In the genomic region with DNA sequence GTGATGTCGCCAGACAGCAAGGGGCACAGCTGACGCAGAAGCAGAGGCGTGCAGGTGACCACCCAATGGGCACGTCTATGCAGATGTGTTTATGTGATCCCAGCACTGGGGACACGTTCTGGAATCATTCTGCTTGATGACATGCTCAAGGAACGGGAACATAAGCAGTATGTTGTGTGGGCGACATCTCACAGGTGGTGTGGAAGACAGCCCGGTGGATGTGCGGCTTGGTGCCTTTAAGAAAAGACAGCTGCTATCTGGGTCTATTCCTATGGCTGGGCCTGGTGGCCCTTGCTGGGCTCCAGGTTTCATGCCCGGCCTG, we compare ENCODE assay signal across 12 mouse cellular contexts.
DNase-seq lines count a peak whose midpoint lies in the region; ATAC-seq lines count a peak whose summit lies in the region.
"Had no signal": no experiment of that assay in that cellular context is flagged by ENCODE, and none has a peak within 500 bp of the region (broad histone marks: within the 10 kb centered on the region; RNA-seq: fewer than 3 reads in every experiment).

No protein-coding gene starts in this region.

- 33% methylated on average over 10 of the region's 10 CpGs for WGBS in forebrain, embryonic 13.5 days
- WGBS in forebrain, embryonic 11.5 days, result 39% methylated on average over 10 of the region's 10 CpGs
- WGBS in forebrain, embryonic 16.5 days, result 24% methylated on average over 10 of the region's 10 CpGs
- 38% methylated on average over 10 of the region's 10 CpGs for WGBS in midbrain, embryonic 16.5 days

- peak overlapping the region; percentile 77 for H3K27ac ChIP-seq in forebrain, embryonic 13.5 days
- no peak overlapping the region; the same call in 1 of the 2 replicates for H3K27ac ChIP-seq in forebrain, embryonic 11.5 days (ENCODE audit: low read depth, low read length)
- H3K27ac ChIP-seq in forebrain, embryonic 16.5 days (ENCODE audit: low read length), result peak overlapping the region; percentile 58
- H3K27ac ChIP-seq in midbrain, embryonic 16.5 days (ENCODE audit: low read length), result peak overlapping the region; percentile 36; the same call in 1 of the 2 replicates

- peak; percentile 42; the same call in 1 of the 2 replicates for ATAC-seq in forebrain, embryonic 13.5 days
- no peak for ATAC-seq in forebrain, embryonic 11.5 days (replicated peaks; ENCODE audit: low FRiP score)
- ATAC-seq in forebrain, embryonic 16.5 days, result no peak; the same call in none of the 2 replicates
- ATAC-seq in midbrain, embryonic 16.5 days, result peak; percentile 29
- no peak for ATAC-seq in cerebellum, adult (ENCODE audit: insufficient number of reproducible peaks, low FRiP score, low TSS enrichment)
- ATAC-seq: intestine, postnatal 0 days; liver, postnatal 0 days had no signal

- H3K36me3 ChIP-seq in forebrain, embryonic 13.5 days (ENCODE audit: poor library complexity, severe bottlenecking), result no peaks in the 10 kb centered on the region
- no peaks in the 10 kb centered on the region for H3K36me3 ChIP-seq in forebrain, embryonic 11.5 days (ENCODE audit: control insufficient read depth, insufficient read depth, low read length)
- H3K36me3 ChIP-seq in forebrain, embryonic 16.5 days (ENCODE audit: control insufficient read depth, insufficient read depth), result no peaks in the 10 kb centered on the region
- H3K36me3 ChIP-seq in midbrain, embryonic 16.5 days (ENCODE audit: control insufficient read depth, insufficient read depth, low read length), result peaks cover 4% of the 10 kb centered on the region; the same call in 1 of the 2 replicates

- H3K9ac ChIP-seq in forebrain, embryonic 13.5 days, result no peak overlapping the region
- H3K9ac ChIP-seq in forebrain, embryonic 11.5 days (ENCODE audit: low read length), result no peak overlapping the region
- H3K9ac ChIP-seq in forebrain, embryonic 16.5 days (replicated peaks; ENCODE audit: low read depth, low read length), result no peak overlapping the region
- no peak overlapping the region for H3K9ac ChIP-seq in midbrain, embryonic 16.5 days (ENCODE audit: low read depth, low read length)
- H3K9ac ChIP-seq: liver, postnatal 0 days had no signal

- H3K4me1 ChIP-seq in forebrain, embryonic 13.5 days, result peaks cover 29% of the 10 kb centered on the region
- peaks cover 4% of the 10 kb centered on the region; the same call in 1 of the 2 replicates for H3K4me1 ChIP-seq in forebrain, embryonic 11.5 days (replicated peaks; ENCODE audit: control insufficient read depth, insufficient read depth, low read length)
- H3K4me1 ChIP-seq in forebrain, embryonic 16.5 days (replicated peaks; ENCODE audit: control insufficient read depth, insufficient read depth, low read length), result peaks cover 23% of the 10 kb centered on the region
- peaks cover 14% of the 10 kb centered on the region for H3K4me1 ChIP-seq in midbrain, embryonic 16.5 days (ENCODE audit: control insufficient read depth, insufficient read depth, low read length)

- H3K4me3 ChIP-seq in forebrain, embryonic 13.5 days, result no peak overlapping the region
- no peak overlapping the region for H3K4me3 ChIP-seq in forebrain, embryonic 11.5 days (ENCODE audit: low read depth, low read length)
- no peak overlapping the region for H3K4me3 ChIP-seq in forebrain, embryonic 16.5 days (replicated peaks; ENCODE audit: low read length)
- no peak overlapping the region for H3K4me3 ChIP-seq in midbrain, embryonic 16.5 days (ENCODE audit: low read depth, low read length)

- DNase-seq in forebrain, embryonic 11.5 days (ENCODE audit: low spot score), result no peak
- DNase-seq in layer of hippocampus, adult 8-10 months (ENCODE audit: low spot score in 2 of 2), result peak; percentile 64 to 77
- DNase-seq in urinary bladder, postnatal 4 days (ENCODE audit: low spot score in 2 of 2), result no peak
- no peak for DNase-seq in retina, embryonic 14.5 days (ENCODE audit: low spot score)
- DNase-seq: adrenal gland, postnatal 25 days; cerebellum, postnatal 25 days; liver, postnatal 0 days had no signal

- H3K4me2 ChIP-seq in forebrain, embryonic 13.5 days, result 0 out of 2 replicates have a peak overlapping the region, but pooled peaks have one; percentile 22
- H3K4me2 ChIP-seq in forebrain, embryonic 11.5 days (ENCODE audit: low read depth, low read length, severe bottlenecking), result no peak overlapping the region
- no peak overlapping the region for H3K4me2 ChIP-seq in forebrain, embryonic 16.5 days (ENCODE audit: low read length)
- no peak overlapping the region for H3K4me2 ChIP-seq in midbrain, embryonic 16.5 days (ENCODE audit: low read length)

- no peaks in the 10 kb centered on the region for H3K27me3 ChIP-seq in forebrain, embryonic 13.5 days
- H3K27me3 ChIP-seq in forebrain, embryonic 11.5 days (ENCODE audit: control insufficient read depth, insufficient read depth, low read length), result no peaks in the 10 kb centered on the region; the same call in 1 of the 2 replicates
- H3K27me3 ChIP-seq in forebrain, embryonic 16.5 days (replicated peaks; ENCODE audit: control insufficient read depth, insufficient read depth, low read length), result no peaks in the 10 kb centered on the region
- H3K27me3 ChIP-seq in midbrain, embryonic 16.5 days (ENCODE audit: control insufficient read depth, insufficient read depth, low read depth, low read length), result no peaks in the 10 kb centered on the region

- H3K9me3 ChIP-seq in forebrain, embryonic 13.5 days (replicated peaks), result no peaks in the 10 kb centered on the region
- peaks cover 4% of the 10 kb centered on the region; the same call in 1 of the 2 replicates for H3K9me3 ChIP-seq in forebrain, embryonic 11.5 days (ENCODE audit: control insufficient read depth, low read length)
- H3K9me3 ChIP-seq in forebrain, embryonic 16.5 days (ENCODE audit: control insufficient read depth, low read length), result no peaks in the 10 kb centered on the region
- H3K9me3 ChIP-seq in midbrain, embryonic 16.5 days (replicated peaks; ENCODE audit: control insufficient read depth, low read length, poor library complexity, severe bottlenecking), result no peaks in the 10 kb centered on the region

Comparison
In these comparisons a context has a peak if more than half of its experiments do, and no peak if none do; other contexts are left out.
1. ATAC-seq: peak in forebrain, embryonic 13.5 days (single experiment) and midbrain, embryonic 16.5 days (single experiment); none in forebrain, embryonic 11.5 days (single experiment), forebrain, embryonic 16.5 days (single experiment) and cerebellum, adult (single experiment).
2. DNase-seq: peak in layer of hippocampus, adult 8-10 months (2 of 2); none in forebrain, embryonic 11.5 days (single experiment), urinary bladder, postnatal 4 days (0 of 2) and retina, embryonic 14.5 days (single experiment).